Mouse (Mus musculus) ES-CJ7 (cell line): ENCODE measurements around the gene Ifna4.
"Not testable (repeated sequence)": the region's sequence is repeated elsewhere in the genome, so short reads cannot be mapped to it uniquely, and the experiment has no call there.

ENCODE experiments used
- DNase-seq: peaks from one replicate; pipeline ENCODE4 v3.0.0; 2011; ENCODE audit warnings: low read depth, low spot score

The Ifna4 gene

DNA sequence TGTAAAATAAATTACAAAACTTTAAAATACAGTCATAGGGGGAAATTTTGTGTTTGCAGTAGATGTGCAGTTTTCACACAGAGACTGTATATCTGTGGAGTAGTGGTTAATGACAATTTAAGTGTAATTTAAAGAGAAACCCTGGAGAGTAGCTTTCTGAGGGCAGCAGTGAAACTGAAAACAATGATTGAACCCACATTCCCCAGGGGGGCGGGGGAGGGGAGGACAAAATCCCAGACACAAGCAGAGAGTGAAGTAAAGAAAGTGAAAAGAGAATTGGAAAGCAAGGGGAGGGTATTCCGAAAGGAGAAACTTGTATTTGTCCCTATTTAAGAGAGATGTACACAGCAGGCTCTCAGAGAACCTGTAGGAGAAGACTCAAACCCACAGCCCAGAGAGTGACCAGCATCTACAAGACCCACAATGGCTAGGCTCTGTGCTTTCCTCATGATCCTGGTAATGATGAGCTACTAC lies at the start of gene Ifna4:
Gene Ifna4 (plus strand): TSS at position 424 of the 474 bp plus-strand sequence.
- no peak for DNase-seq

DNA sequence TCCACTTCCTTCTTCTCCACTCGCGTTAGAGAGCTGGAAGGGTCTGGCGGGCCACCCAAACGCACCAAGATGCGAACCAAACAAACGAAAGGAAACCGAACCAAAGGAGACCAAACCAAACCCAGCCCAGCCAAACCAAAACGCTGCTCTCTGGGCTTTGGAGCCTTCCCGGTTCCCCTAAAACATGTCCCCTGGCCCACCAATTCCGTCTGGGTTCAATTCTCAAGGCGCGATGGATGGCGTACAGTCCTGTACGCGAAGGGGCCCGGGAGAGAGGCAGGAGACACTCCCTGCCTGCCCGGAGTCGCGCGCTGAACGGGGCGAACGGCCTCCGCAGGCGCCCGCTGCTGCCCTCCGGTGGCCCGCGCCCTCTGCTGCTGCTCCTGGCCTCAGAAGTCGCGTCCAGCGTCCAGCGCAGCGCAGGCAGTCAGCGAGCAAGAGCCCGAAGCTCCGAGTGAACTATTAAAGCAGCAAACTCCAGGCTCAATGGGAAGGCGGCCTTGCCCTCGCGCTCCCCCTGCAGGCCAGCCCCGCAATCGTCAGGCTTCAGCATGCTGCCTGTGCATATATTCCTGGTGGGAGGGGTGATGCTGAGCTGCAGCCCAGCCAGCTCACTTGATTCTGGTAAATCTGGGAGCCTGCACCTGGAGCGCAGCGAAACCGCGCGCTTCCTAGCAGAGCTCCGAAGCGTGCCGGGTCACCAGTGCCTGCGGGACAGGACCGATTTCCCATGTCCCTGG lies 47.6 kb upstream of the Ifna4 start, which contains the start of gene Gm13275:
Gene Gm13275 (plus strand): TSS at position 552 of the 740 bp plus-strand sequence.
- not testable (repeated sequence) for DNase-seq

DNA sequence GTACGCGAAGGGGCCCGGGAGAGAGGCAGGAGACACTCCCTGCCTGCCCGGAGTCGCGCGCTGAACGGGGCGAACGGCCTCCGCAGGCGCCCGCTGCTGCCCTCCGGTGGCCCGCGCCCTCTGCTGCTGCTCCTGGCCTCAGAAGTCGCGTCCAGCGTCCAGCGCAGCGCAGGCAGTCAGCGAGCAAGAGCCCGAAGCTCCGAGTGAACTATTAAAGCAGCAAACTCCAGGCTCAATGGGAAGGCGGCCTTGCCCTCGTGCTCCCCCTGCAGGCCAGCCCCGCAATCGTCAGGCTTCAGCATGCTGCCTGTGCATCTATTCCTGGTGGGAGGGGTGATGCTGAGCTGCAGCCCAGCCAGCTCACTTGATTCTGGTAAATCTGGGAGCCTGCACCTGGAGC lies 44.6 kb upstream of the Ifna4 start, which contains the start of gene Gm13279:
Gene Gm13279 (plus strand): TSS at position 301 of the 400 bp plus-strand sequence.
- DNase-seq: not testable (repeated sequence)

DNA sequence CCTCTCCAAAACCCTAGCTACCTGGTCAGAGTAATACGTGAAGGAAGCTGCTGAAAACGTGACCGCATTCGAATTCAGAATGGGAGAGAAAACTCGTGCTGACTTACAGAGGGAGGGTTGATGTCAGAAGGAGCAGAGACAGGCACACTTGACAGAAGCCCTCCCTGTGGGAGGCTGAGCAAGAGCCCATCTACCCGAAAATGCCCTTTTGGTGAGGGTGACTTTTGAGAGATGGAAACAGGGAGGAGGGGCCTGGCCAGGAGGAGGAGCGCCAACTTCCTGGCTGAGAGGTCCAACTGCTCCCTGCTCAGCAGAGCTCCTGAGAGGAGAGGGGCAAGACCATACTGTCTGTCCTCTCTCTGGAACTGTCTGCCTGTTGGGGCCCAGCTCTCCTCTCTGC lies 42.3 kb upstream of the Ifna4 start, which contains the start of gene Gm13285:
Gene Gm13285 (plus strand): TSS at position 301 of the 400 bp plus-strand sequence.
- DNase-seq: not testable (repeated sequence)

DNA sequence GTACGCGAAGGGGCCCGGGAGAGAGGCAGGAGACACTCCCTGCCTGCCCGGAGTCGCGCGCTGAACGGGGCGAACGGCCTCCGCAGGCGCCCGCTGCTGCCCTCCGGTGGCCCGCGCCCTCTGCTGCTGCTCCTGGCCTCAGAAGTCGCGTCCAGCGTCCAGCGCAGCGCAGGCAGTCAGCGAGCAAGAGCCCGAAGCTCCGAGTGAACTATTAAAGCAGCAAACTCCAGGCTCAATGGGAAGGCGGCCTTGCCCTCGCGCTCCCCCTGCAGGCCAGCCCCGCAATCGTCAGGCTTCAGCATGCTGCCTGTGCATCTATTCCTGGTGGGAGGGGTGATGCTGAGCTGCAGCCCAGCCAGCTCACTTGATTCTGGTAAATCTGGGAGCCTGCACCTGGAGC lies 38.7 kb upstream of the Ifna4 start, which contains the start of gene Gm13287:
Gene Gm13287 (plus strand): TSS at position 301 of the 400 bp plus-strand sequence.
- DNase-seq: not testable (repeated sequence)

DNA sequence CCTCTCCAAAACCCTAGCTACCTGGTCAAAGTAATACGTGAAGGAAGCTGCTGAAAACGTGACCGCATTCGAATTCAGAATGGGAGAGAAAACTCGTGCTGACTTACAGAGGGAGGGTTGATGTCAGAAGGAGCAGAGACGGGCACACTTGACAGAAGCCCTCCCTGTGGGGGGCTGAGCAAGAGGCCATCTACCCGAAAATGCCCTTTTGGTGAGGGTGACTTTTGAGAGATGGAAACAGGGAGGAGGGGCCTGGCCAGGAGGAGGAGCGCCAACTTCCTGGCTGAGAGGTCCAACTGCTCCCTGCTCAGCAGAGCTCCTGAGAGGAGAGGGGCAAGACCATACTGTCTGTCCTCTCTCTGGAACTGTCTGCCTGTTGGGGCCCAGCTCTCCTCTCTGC lies 36.4 kb upstream of the Ifna4 start, which contains the start of gene Gm13288:
Gene Gm13288 (plus strand): TSS at position 301 of the 400 bp plus-strand sequence.
- DNase-seq: not testable (repeated sequence)

DNA sequence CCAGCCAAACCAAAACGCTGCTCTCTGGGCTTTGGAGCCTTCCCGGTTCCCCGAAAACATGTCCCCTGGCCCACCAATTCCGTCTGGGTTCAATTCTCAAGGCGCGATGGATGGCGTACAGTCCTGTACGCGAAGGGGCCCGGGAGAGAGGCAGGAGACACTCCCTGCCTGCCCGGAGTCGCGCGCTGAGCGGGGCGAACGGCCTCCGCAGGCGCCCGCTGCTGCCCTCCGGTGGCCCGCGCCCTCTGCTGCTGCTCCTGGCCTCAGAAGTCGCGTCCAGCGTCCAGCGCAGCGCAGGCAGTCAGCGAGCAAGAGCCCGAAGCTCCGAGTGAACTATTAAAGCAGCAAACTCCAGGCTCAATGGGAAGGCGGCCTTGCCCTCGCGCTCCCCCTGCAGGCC lies 35.9 kb upstream of the Ifna4 start:
- DNase-seq: not testable (repeated sequence)

DNA sequence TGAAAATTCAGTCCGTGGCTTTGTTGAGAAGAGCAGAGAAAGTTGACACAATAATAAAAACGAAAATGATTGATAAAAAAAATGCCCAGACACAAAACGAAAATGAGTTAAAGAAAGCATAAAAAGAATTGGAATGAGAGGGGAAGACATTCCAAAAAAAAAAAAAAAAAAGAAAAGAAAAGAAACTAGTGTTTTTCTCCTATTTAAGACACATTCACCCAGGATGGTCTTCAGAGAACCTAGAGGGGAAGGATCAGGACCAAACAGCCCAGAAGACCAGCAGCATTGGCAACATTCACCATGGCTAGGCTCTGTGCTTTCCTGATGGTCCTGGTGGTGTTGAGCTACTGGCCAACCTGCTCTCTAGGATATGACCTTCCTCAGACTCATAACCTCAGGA lies 25.7 kb upstream of the Ifna4 start, which contains the start of gene Ifna7:
Gene Ifna7 (plus strand): TSS at position 301 of the 400 bp plus-strand sequence.
- DNase-seq: no peak

DNA sequence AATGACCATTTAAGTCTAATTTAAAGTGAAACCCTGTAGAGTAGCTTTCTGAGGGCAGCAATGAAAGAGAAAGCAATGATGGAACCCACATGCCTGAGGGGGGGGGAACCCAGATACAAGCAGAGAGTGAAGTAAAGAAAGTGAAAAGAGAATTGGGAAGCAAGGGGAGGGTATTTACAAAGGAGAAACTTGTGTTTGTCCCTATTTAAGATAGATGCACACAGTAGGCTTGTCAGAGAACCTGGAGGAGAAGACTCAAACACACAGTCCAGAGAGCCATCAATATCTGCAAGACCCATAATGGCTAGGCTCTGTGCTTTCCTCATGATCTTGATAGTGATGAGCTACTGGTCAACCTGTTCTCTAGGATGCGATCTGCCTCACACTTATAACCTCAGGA lies 22.0 kb upstream of the Ifna4 start, which contains the start of gene Ifna11:
Gene Ifna11 (plus strand): TSS at position 301 of the 400 bp plus-strand sequence.
- no peak for DNase-seq

DNA sequence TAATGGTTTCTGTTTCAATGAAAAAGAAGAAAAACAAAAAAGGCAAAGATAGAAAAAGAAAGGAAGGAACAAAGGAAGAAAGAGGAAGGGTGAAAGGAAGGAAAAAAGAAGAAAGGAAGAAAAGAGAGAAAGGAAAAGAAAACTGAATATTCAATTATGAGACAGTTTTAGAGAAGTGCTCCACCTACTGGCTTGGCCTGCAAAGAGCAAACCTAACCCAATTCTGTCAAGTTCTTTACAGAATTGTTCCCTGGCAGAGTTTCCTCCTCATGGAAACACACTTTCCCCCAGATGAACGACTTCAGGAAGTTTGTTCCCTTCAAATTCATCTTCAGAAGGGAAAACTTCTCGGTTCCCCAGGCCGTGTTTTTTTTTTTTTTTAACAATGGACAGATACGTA lies 18.7 kb upstream of the Ifna4 start:
- no peak for DNase-seq

DNA sequence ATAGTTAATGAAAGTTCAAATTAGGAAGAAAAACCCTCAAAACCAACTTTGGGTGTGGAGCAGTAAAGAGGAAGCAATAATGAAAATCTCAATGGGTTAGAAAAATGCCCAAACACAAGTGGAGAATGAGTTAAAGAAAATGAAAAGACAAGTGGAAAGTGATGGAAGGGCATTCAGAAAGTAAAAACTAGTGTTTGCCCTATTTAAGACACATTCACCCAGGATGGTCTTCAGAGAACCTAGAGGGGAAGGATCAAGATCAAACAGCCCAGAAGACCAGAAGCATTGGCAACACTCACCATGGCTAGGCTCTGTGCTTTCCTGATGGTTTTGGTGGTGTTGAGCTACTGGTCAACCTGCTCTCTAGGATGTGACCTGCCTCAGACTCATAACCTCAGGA lies 14.5 kb upstream of the Ifna4 start, which contains the start of gene Ifna6:
Gene Ifna6 (plus strand): TSS at position 301 of the 400 bp plus-strand sequence.
- DNase-seq: not testable (repeated sequence)

DNA sequence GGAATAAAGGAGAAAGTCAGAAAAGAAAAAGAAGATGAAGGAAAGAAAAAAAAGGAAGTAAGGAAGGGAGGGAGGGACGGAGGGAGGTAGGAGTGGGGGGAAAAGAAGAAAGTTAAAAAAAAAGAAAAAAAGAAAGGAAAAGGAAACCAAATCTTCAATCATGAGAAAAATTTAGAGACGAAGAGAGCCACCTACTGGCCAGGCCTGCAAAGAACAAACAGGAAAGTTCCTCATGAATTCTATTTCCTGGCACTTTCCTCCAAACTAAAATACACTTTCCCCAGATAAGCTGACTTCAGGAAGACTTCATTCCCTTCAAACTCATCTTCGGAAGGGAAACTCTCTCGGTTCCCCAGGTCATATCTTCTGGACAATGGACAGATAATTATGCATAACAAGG lies 11.1 kb upstream of the Ifna4 start:
- DNase-seq: peak; percentile 9

DNA sequence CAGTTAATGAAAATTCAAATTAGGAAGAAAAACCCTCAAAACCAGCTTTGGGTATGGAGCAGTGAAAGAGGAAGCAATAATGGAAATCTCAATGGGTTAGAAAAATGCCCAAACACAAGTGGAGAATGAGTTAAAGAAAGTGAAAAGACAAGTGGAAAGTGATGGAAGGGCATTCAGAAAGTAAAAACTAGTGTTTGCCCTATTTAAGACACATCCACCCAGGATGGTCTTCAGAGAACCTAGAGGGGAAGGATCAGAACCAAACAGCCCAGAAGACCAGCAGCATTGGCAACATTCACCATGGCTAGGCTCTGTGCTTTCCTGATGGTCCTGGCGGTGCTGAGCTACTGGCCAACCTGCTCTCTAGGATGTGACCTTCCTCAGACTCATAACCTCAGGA lies 6.4 kb upstream of the Ifna4 start, which contains the start of gene Ifna5:
Gene Ifna5 (plus strand): TSS at position 301 of the 400 bp plus-strand sequence.
- DNase-seq: not testable (repeated sequence)

DNA sequence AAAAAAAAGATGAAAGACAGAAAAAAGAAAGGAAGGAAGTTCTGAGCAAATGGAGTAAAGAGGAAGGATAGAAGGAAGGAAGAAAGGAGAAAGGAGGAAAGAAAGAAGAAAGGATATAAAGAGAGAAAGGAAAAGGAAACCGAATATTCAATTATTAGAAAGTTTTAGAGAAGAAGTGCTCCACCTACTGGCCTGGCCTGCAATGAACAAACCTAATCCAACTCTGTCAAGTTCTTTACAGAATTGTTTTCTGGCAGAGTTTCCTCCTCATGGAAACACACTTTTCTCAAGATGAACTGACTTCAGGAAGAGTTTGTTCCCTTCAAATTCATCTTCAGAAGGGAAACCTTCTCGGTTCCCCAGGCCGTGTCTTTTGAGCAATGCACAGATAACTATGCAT lies 2.8 kb upstream of the Ifna4 start:
- DNase-seq: no peak

DNA sequence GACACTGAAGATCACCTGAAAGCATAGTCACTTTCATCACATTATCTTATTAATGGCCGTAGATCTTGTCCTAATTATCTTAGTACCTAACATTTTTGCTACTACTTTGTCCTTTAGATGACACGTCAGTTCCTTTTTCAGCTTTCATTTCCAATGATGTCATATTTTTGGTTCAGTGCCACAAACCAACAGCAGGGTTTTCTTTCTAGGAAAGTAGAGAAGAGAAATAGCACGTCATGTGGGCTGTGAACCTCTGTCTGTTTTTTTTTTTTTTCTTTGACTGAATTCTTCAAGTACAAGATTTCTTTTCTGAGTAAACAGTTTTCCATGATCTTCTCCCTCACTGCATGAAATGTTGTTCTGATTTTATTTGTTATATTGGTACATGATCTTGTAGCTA lies 1.6 kb upstream of the Ifna4 start:
- no peak for DNase-seq

DNA sequence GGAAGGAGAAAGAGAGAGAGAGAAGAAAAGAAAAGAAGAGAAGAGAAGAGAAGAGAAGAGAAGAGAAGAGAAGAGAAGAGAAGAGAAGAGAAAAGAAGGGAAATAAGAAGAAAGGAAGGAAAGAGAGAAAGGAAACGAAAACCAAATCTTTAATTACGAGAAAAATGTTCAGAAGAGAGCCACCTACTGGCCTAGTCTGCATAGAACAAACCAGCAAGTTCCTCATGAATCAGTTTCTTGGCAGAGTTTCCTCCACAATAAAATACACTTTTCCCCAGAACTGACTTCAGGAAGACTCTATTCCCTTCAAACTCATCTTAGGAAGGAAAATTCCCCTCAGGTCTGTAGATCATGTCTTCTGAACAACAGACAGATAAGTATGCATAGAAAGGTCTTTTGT lies 3.7 kb downstream of the Ifna4 start:
- no peak for DNase-seq

DNA sequence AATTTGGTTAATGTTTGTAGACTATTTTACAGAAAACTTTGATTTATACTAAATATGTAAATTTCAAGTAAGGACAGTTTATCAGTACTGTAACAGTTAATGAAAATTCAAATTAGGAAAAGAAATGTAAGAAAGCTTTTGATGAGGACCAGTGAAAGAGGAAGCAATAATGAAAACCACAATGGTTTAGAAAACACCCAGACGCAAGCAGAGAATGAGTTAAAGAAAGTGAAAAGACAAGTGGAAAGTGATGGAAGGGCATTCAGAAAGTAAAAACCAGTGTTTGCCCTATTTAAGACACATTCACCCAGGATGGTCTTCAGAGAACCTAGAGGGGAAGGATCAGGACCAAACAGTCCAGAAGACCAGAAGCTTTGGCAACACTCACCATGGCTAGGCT lies 8.0 kb downstream of the Ifna4 start, which contains the start of gene Ifna1:
Gene Ifna1 (plus strand): TSS at position 390 of the 400 bp plus-strand sequence.
- no peak for DNase-seq

DNA sequence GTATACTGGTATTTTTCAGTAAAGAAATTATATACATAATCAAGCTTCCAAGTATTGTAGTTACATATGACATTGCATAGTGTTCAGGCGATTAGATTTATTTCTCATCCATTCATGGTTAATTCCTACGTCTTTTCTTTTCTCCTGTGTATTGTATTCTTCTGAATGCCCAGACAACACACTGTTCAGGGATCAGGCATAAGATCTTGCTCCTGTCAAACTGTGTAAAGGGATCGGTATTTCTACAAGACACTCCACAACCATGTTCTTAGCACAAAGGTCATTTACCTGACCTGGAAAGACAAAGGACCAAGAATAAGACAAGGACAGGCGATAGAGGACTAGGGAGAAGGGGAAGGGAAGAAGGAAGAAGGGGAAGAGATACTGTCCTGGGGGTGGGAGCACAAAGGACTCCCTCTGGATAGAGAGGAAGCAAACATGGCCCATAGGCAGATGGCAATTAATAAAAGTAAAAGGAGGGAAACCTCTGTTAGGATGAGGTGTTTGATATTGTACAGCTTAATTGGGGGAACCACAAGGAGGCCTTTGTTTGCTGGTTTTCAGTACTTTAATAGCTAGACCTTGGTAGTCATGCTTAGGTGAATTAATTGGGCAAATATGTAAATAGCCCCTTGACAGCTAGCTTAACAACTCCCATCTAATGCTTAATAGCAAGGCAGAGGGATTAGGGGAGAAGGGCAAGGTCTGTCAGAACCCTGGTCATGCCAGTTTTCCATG lies 9.5 kb downstream of the Ifna4 start:
- no peak for DNase-seq

DNA sequence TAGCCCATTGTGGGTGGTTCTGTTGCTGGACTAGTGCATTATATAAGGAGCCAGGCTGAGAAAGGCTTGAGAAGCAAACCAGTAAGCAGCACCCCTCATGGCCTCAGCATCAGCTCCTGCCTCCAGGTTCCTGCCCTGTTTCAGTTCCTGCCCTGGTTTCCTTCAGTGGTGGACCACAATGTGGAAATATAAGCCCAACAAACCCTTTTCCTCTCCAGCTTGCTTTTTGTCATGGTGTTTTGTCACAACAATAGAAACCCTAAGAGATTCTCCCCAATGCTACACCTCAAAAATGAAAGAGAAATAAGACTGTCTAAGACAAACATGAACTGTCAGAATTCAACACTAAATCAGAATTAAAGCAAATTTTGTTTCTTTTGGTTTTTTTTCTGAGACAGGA lies 17.6 kb downstream of the Ifna4 start:
- no peak for DNase-seq

DNA sequence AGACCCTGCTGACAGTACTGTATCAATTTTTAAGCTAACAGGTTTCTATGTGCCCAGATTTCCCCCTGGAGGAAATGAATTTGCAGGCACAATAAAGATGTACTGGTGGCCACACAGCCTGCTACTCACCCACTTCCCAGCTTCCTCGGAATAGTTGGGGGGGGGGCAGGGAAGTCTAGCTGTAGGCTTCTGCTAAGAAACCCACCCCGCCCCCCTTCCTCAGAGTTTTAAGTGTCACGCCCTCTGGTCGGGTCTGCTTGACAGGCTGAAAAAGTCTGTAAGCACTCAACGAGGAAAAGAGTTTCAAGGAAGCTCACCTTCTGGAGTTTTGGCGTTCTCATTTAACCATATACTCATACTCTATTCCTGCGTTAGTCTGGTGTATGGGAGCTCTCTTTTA lies 21.6 kb downstream of the Ifna4 start:
- DNase-seq: peak; percentile 75

DNA sequence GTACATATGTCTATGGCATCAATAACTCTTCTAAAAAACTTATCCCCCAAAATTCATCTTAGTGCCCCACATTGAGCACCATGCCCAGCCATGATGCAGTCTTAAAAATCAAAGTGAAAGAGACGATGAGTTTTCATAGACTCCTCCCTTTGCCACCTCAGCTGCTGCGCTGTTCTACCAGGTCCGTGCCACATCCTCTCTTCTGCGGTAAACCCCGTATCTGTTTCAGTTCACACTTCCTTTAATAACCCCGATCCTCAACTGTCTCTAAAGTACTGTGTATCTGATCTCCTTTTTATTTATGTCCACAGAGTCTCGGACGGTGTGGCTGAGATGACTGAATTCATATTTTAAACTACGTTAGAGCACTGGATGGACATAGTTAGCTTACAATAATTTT lies 22.9 kb downstream of the Ifna4 start:
- DNase-seq: no peak
